Mouse (Mus musculus) stomach, embryonic 14.5 days (tissue): ENCODE results near the gene Usp35. TPM values are rescaled to one million over a fixed set of nuclear protein-coding genes. Genes with fewer than 3 reads are reported as not detected.

Experiments
- ATAC-seq: fragments of 200-750 bp; cut with Nextera tagmentation; 2 replicates; pipeline ENCODE4 v1.8.0; 2017; ENCODE audit warnings: low read depth, moderate TSS enrichment; ENCODE audit not compliant: insufficient number of reproducible peaks, insufficient read depth, low FRiP score
- H3K27ac ChIP-seq: fragments of 300-500 bp; sonication (generic); 2 replicates; pipeline ENCODE4 v1.5.1; 2014; ENCODE audit warnings: mild to moderate bottlenecking, low read length, moderate library complexity, mixed read lengths
- H3K27me3 ChIP-seq: fragments of 300-500 bp; sonication (generic); 2 replicates; pipeline ENCODE4 v1.6.1; 2014; ENCODE audit warnings: low read length, control low read depth, mixed read lengths; ENCODE audit not compliant: control insufficient read depth, insufficient read depth
- H3K36me3 ChIP-seq: fragments of 300-500 bp; sonication (generic); 2 replicates; pipeline ENCODE4 v1.6.1; 2014; ENCODE audit warnings: mild to moderate bottlenecking, control low read depth, low read length, moderate library complexity, mixed read lengths; ENCODE audit not compliant: control insufficient read depth, insufficient read depth
- H3K4me1 ChIP-seq: fragments of 300-500 bp; sonication (generic); 2 replicates; pipeline ENCODE4 v1.6.1; 2014; ENCODE audit warnings: low read length, control low read depth, mixed read lengths; ENCODE audit not compliant: control insufficient read depth, insufficient read depth
- H3K4me2 ChIP-seq: fragments of 300-500 bp; sonication (generic); replicated peaks from 2 replicates; pipeline ENCODE4 v1.6.1; 2014; ENCODE audit warnings: low read depth, low read length, control low read depth
- H3K4me3 ChIP-seq: fragments of 300-500 bp; sonication (generic); 2 replicates; pipeline ENCODE4 v1.5.1; 2014; ENCODE audit warnings: low read depth, low read length, control low read depth
- H3K9ac ChIP-seq: fragments of 300-500 bp; sonication (generic); replicated peaks from 2 replicates; pipeline ENCODE4 v1.6.1; 2014; ENCODE audit warnings: low read depth, mild to moderate bottlenecking, control low read depth, low read length, moderate library complexity, mixed read lengths
- H3K9me3 ChIP-seq: fragments of 300-500 bp; sonication (generic); 2 replicates; pipeline ENCODE4 v1.6.1; 2016; ENCODE audit warnings: low read depth, low read length, control low read depth; ENCODE audit not compliant: control insufficient read depth
- WGBS: fragments of 180-500 bp; shearing (Covaris S2); extraction: QIAGEN DNeasy Blood & Tissue Kit; methylation state at CpG from one replicate; pipeline ENCODE4 v1.1.7; 2014; 5-methylcytosine and 5-hydroxymethylcytosine counted together
- polyA plus RNA-seq: library from polyadenylated mRNA; unstranded; fragments of >200 nt; fragmentation: Nextera tagmentation; extraction: Ambion mirVana; gene quantifications from 2 replicates; pipeline ENCODE4 v1.2.1, GENCODE M21; 2014

Gene Usp35
- polyA plus RNA-seq, 1 experiment from 2014 or later = 3.4 TPM

DNA sequence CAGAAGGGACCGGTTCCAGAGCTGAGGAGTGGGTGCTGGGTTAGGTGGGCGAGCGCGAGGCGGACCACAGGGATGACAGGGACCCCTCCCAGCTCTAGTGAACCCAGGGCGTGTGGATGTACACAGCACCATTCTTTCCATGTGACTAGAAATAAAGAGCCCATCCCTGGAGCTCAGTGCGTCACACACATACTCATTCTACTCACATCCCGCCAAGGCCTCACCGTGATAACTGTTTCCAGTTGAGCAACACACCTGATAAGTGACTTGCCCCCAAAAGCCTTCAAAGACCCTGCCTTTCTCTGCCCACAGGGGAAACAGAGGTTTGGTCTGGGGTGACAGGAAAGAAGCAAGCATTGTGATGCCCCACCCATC lies 834 bp upstream of the Usp35 start:
- H3K9me3 ChIP-seq = no peaks in the 10 kb centered on the region
- peak overlapping the region; percentile 80 for H3K4me3 ChIP-seq

GRCm38 (mm10) chr7:97330931-97331645 lies 732 bp downstream of the Usp35 start:
- no peaks in the 10 kb centered on the region for H3K9me3 ChIP-seq
- H3K9ac ChIP-seq = peak overlapping the region; percentile 48
- no peaks in the 10 kb centered on the region for H3K36me3 ChIP-seq
- 64% methylated on average over 11 of the region's 11 CpGs for WGBS
- H3K27ac ChIP-seq = no peak overlapping the region
- no peaks in the 10 kb centered on the region for H3K27me3 ChIP-seq
- H3K4me1 ChIP-seq = peaks cover 11% of the 10 kb centered on the region; the same call in 1 of the 2 replicates
- peak overlapping the region; percentile 68 for H3K4me2 ChIP-seq
- peak overlapping the region; percentile 80 for H3K4me3 ChIP-seq
- ATAC-seq = no peak

More for the DNA sequence above, 834 bp upstream of the Usp35 start:
- H3K4me1 ChIP-seq = peaks cover 11% of the 10 kb centered on the region; the same call in 1 of the 2 replicates
- H3K36me3 ChIP-seq = no peaks in the 10 kb centered on the region
- WGBS = 5% methylated on average over 9 of the region's 9 CpGs
- peak overlapping the region; percentile 50 for H3K9ac ChIP-seq
- H3K27ac ChIP-seq = no peak overlapping the region
- ATAC-seq = no peak
- no peaks in the 10 kb centered on the region for H3K27me3 ChIP-seq
- peak overlapping the region; percentile 70 for H3K4me2 ChIP-seq

GRCm38 (mm10) chr7:97329676-97330075 lies 2.1 kb downstream of the Usp35 start:
- no peak for ATAC-seq
- Histone ChIP-seq H3K27ac (no peak overlapping the region), H3K36me3 (no peaks in the 10 kb centered on the region), H3K9ac (no peak overlapping the region), H3K9me3 (no peaks in the 10 kb centered on the region), H3K4me1 (peaks cover 11% of the 10 kb centered on the region; the same call in 1 of the 2 replicates), H3K27me3 (peaks cover 10% of the 10 kb centered on the region), H3K4me3 (no peak overlapping the region), H3K4me2 (no peak overlapping the region)
- 90% methylated on average over 3 of the region's 3 CpGs for WGBS

- Histone ChIP-seq H3K9ac (no peak overlapping the region), H3K9me3 (no peaks in the 10 kb centered on the region), H3K27me3 (peaks cover 13% of the 10 kb centered on the region), H3K27ac (no peak overlapping the region), H3K4me3 (no peak overlapping the region), H3K4me1 (peaks cover 11% of the 10 kb centered on the region; the same call in 1 of the 2 replicates), H3K36me3 (no peaks in the 10 kb centered on the region), H3K4me2 (no peak overlapping the region)
- WGBS = 60% methylated on average over 13 of the region's 13 CpGs
- no peak for ATAC-seq
These were observed 2.8 kb downstream of the Usp35 start for GRCm38 (mm10) chr7:97328891-97329588.

DNA sequence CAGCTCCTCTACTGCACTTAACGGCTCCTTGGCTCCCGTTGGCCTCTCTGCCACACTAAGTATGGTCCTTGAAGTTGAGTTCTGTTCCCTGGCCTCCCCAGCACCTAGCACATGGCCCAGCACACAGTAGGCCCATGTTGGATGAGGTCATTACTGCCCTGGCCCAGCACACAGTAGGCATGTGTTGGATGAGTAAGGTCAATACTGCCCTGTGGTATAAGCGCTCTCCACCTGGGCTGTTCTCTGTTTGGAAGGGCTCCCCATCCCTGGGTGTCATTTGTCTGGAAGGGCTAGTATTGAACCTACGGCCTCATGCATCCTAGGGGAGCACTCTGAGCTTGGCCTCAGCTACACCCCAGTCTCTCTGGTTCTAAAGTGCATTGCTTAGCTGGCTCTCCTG lies 4.4 kb downstream of the Usp35 start:
- Histone ChIP-seq H3K9ac (no peak overlapping the region), H3K4me1 (peaks cover 4% of the 10 kb centered on the region; the same call in 1 of the 2 replicates), H3K9me3 (no peaks in the 10 kb centered on the region), H3K36me3 (no peaks in the 10 kb centered on the region; the same call in 1 of the 2 replicates), H3K27ac (no peak overlapping the region), H3K4me3 (no peak overlapping the region), H3K27me3 (peaks cover 13% of the 10 kb centered on the region), H3K4me2 (no peak overlapping the region)
- WGBS = 89% methylated on average over 4 of the region's 4 CpGs
- ATAC-seq = no peak

DNA sequence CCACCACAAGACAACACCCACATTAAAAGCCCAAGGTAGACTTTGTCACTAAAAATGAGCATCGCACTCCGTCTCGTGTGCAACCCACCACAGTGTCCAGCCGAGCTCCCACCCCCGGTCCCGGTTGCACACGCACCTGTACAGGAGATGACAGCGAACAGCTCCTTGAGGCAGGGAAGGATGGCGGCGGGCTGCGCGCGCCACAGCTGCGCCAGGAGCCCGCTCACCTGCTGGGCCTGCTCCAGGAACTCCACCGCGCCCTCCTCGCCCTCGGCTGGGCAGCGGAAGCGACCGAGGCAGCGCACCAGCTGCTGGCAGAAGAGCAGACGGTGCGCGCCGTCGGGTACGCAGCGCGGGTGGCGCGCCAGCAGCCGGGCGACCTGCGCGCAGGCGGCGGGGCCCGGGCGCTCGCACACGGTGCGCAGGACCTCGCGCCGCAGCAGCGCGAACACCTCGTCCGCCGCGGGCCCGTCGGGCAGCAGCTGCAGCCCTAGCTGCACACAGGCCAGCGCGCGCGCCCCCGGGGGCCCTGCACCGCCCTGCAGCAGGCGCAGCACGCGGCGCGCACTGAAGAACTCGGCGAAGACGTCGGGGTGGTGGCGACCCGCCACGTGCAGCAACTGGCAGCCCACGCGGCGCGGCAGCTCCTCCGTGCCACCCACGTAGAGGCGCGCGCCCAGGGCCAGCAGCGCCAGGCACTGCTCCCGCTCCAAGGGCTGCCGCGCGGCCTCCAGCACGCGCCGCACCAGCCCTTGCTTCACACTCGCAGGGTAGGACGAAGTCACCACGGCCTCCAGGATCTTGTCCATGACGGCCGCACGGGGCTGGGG lies 6.4 kb downstream of the Usp35 start:
- no peaks in the 10 kb centered on the region; the same call in 1 of the 2 replicates for H3K36me3 ChIP-seq
- WGBS = 12% methylated on average over 90 of the region's 96 CpGs
- H3K9me3 ChIP-seq = no peaks in the 10 kb centered on the region
- H3K27ac ChIP-seq = no peak overlapping the region
- H3K27me3 ChIP-seq = peaks cover 13% of the 10 kb centered on the region
- H3K4me2 ChIP-seq = peak overlapping the region; percentile 51
- H3K9ac ChIP-seq = no peak overlapping the region
- ATAC-seq = peak; percentile 24; the same call in 1 of the 2 replicates
- H3K4me3 ChIP-seq = peak overlapping the region; percentile 30
- H3K4me1 ChIP-seq = no peaks in the 10 kb centered on the region

DNA sequence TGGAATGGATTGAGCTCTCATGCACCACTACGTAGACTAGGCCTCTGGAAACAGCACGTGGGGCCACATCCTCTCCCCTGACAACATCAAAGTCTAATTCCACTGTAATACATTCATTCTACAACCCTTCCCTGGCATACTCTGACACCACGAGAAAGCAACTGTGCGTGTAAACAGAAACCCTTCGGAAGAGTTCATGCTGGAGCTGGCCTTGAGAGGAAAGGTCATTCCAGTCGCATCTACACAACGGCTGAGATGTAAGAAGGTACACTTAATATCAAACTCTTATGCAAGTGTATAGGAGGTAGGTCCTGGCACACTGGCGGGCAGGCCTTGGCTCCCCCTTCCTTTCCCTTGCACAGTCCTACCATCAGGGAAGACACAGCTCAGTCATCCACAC lies 7.5 kb downstream of the Usp35 start:
- Histone ChIP-seq H3K9me3 (no peaks in the 10 kb centered on the region), H3K9ac (no peak overlapping the region), H3K27me3 (peaks cover 13% of the 10 kb centered on the region), H3K4me1 (no peaks in the 10 kb centered on the region), H3K4me3 (no peak overlapping the region), H3K27ac (no peak overlapping the region), H3K4me2 (no peak overlapping the region), H3K36me3 (no peaks in the 10 kb centered on the region; the same call in 1 of the 2 replicates)
- WGBS = 89% methylated on average over 8 of the region's 8 CpGs
- no peak for ATAC-seq

- no peak for ATAC-seq
- no peak overlapping the region for H3K4me3 ChIP-seq
- no peaks in the 10 kb centered on the region for H3K27me3 ChIP-seq
- WGBS = 75% methylated on average over 3 of the region's 3 CpGs
- no peak overlapping the region for H3K4me2 ChIP-seq
- no peak overlapping the region for H3K9ac ChIP-seq
- H3K4me1 ChIP-seq = no peaks in the 10 kb centered on the region
- H3K36me3 ChIP-seq = no peaks in the 10 kb centered on the region; the same call in none of the 2 replicates
- H3K9me3 ChIP-seq = no peaks in the 10 kb centered on the region
- no peak overlapping the region for H3K27ac ChIP-seq
These were observed 14.1 kb downstream of the Usp35 start for GRCm38 (mm10) chr7:97317706-97318105.
